Mouse (Mus musculus) monocyte, adult 59 days (primary cell): ENCODE data around the gene Rack1. TPM values are rescaled to one million over a fixed set of nuclear protein-coding genes. Genes with fewer than 3 reads are reported as not detected.

ENCODE experiments used
- total RNA-seq, 2 experiments: library from RNA; stranded (reverse); gene quantifications; one replicate each; pipeline ENCODE4 v1.2.4; 2023

Rack1 gene
- total RNA-seq = 1,000 to 10,000 TPM; 1,060 to 1,070 TPM

DNA sequence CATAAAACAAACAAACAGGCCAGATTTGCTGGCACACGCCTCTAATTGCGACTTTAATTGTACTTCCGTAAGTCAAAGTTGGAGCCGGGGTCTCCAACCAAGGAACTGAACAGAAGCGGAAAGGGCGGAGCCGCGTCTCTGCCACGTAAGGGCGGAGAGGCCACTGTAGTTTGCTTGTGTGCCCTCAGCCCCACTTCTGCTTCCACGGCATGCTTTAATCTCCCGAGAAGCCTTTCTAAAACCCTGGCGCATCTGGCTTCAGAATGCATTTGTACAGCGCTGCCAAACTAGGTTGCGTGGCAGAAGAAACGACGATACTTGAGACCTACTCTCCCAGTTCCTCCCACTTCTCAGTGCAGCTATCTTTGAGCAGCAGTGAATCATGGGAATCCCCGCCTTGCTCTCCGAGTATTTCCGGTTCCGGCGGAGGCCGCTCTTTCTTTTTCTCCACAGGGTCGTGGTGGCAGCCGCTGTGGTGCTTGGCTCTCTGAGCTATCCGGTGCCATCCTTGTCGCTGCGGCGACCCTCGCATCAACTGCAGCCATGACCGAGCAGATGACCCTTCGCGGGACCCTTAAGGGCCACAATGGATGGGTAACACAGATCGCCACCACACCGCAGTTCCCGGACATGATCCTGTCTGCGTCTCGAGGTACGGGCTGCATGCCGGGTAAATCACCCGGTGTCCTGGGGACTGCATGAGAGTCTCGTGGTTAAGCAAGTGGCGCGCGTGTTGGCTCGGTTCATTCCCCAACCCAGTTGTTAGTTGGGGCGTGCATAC lies at the start of gene Rack1:
TSS of gene Rack1 (plus strand) at position 412 of the 781 bp plus-strand sequence.

DNA sequence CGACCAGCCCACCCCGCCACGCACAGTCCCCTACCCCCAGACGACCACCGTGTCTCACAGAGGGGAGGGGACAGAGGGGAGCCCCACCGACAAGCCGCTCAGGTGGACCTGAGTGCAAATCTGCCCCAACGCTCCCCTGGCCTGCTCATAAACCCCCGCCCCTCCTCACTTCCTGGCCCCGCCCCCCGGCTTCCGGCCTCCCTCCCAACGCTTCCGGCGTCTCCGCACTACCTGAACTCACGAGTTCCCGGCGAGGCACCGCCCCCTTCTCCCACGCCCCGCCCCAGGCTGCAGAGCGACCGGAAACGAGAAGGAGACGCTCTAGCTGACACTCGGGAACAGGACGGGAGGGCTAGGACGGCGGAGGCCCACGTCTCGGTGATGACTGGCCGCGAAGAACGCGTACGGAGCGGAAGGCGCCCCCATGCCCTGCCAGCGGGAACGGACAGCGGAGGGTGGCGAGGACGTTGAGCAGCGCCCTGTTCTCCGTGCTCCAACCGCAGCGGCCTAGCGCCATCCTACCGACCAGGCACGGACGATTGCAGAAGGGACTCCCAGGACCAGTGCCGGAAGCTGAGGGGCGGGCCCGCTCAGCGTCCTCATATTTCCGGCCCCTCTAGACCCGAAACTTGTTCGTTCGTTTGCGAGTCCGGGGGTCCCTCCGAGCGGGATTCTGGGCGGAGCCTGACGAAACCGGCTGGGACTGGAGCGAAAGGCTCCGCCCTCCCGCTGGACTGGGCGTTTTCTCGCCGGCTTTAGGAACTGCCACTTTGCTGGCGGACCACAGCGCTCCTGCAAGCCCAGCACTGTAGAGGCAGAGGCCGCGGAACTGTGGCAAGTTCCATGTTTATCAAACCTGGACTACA lies 16.9 kb downstream of the Rack1 start, which contains the start of gene Trim41:
TSS of gene Trim41 (minus strand) at position 554 of the 866 bp plus-strand sequence.

DNA sequence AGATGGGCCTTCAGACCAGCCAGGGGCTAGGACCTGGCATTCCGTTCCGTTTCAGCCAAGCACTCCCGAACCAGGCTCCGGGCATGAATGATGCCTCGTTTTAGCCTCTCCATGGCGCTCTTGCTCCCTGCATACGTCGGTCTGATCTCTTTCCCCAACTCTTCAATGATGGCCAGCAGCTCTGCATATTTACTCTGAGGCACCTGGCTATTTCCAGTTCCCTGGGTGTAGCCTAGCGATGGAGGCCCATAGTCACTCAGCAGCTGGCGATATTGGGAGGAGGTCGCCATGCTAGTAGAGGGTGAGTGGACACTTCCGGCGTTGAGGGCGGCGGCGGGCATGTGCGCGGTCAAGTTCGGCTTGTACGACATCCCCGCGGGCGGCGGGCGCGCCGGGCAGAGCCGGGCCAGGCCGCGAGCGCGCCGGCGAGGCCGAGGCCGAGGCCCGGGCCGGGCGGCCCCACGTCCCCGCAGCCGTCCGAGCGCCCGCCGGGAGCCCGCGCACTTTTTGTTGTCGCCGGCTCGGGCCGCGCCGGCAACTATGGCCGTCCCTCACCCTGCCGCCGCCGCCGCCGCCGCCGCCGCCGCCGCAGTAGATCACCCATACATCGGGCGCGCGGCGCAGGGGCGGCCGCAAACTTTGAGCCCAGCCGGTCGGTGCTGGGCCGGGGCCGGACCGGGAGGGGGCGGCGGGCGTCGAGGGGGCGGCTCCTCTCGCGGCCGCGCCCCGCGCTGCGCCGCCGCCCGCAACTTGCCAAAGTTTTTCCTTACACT lies 26.0 kb downstream of the Rack1 start, which contains the start of the genes Trim7 and Gm12184:
TSS of gene Trim7 (plus strand) at position 162 of the 773 bp plus-strand sequence.
TSS of gene Gm12184 (minus strand) at position 677 of the 773 bp plus-strand sequence.

Other genes with a start within 250 kb of the Rack1 start
- gene Trim41, start 17.0 kb downstream of the Rack1 start, total RNA-seq = 10 to 100 TPM; 74.4 to 78.6 TPM
- gene Trim7, start 25.8 kb downstream of the Rack1 start, total RNA-seq = 10 to 100 TPM in 1 of 2 experiments, 1 to 10 TPM in 1; 6.3 to 10.6 TPM
- gene Gm12184, start 26.3 kb downstream of the Rack1 start, total RNA-seq = 1 to 10 TPM in 1 of 2 experiments, not detected in 1; 3.0 TPM
- 10 to 100 TPM; 53.7 to 58.0 TPM for gene Irgm1, start 71.4 kb downstream of the Rack1 start, total RNA-seq
- 10 to 100 TPM; 23.9 to 28.3 TPM for gene Gm5431, start 101.9 kb downstream of the Rack1 start, total RNA-seq
- 10 to 100 TPM; 30.1 to 40.0 TPM for gene Psme2b, start 145.9 kb downstream of the Rack1 start, total RNA-seq
- under 1 TPM; 0.16 to 0.30 TPM for gene Olfr56, start 178.6 kb downstream of the Rack1 start, total RNA-seq
- gene 9930111J21Rik1, start 179.1 kb downstream of the Rack1 start, total RNA-seq = 10 to 100 TPM; 64.7 to 68.6 TPM
- 10 to 100 TPM; 15.7 to 18.9 TPM for gene Gm12185, start 191.9 kb downstream of the Rack1 start, total RNA-seq
- gene Tgtp1, start 193.8 kb downstream of the Rack1 start, total RNA-seq = 1 to 10 TPM in 1 of 2 experiments, not detected in 1; 2.6 TPM